24 mouse cellular contexts compared by ENCODE assay signal in genomic region chr1:53224775-53225174, GRCm38 (mm10). TPM values are rescaled to one million over a fixed set of nuclear protein-coding genes. Genes with fewer than 3 reads are reported as not detected.
"Had no signal": no experiment of that assay in that cellular context is flagged by ENCODE, and none has a peak within 500 bp of the region (broad histone marks: within the 10 kb centered on the region; RNA-seq: fewer than 3 reads in every experiment).

No protein-coding gene starts in this region.

- H3K4me2 ChIP-seq: limb, embryonic 15.5 days; liver, embryonic 12.5 days; lung, embryonic 15.5 days; midbrain, embryonic 11.5 days; stomach, embryonic 15.5 days had no signal

- DNase-seq: kidney, adult 9 months; kidney, postnatal 36 days; layer of hippocampus, adult 9-11 months; layer of hippocampus, postnatal 36 days; lung, postnatal 14 days; right cerebral cortex, postnatal 14 days; thymus, adult 2 months; thymus, postnatal 25 days had no signal

- H3K4me1 ChIP-seq: limb, embryonic 15.5 days; liver, embryonic 12.5 days; lung, embryonic 15.5 days; stomach, embryonic 15.5 days had no signal

- H3K27ac ChIP-seq: kidney, postnatal 0 days; limb, embryonic 15.5 days; liver, embryonic 12.5 days; lung, embryonic 15.5 days; macrophage; stomach, embryonic 15.5 days had no signal

- H3K9ac ChIP-seq: limb, embryonic 15.5 days; liver, embryonic 12.5 days; lung, embryonic 15.5 days; stomach, embryonic 15.5 days had no signal

- H3K27me3 ChIP-seq: limb, embryonic 15.5 days; liver, embryonic 12.5 days; lung, embryonic 15.5 days; megakaryocyte, embryonic 14.5 days; stomach, embryonic 15.5 days had no signal

- H3K4me3 ChIP-seq: limb, embryonic 15.5 days; liver, embryonic 12.5 days; lung, embryonic 15.5 days; megakaryocyte, embryonic 14.5 days; stomach, embryonic 15.5 days had no signal

- H3K9me3 ChIP-seq: limb, embryonic 15.5 days; liver, embryonic 12.5 days; lung, embryonic 15.5 days; megakaryocyte, embryonic 14.5 days; stomach, embryonic 15.5 days had no signal

- H3K36me3 ChIP-seq: limb, embryonic 15.5 days; lung, embryonic 15.5 days had no signal

- ATAC-seq: liver, embryonic 12.5 days had no signal

RNA-seq across cellular contexts. Expression of gene 1700019A02Rik, which starts 37.3 kb away (rescaled TPM):
- total RNA-seq: layer of hippocampus, postnatal 36 days; left cerebral cortex, adult 8-10 months; left cerebral cortex, postnatal 25 days; monocyte, adult 5-6 weeks; neutrophil, adult 5-6 weeks had no signal
- polyA plus RNA-seq: kidney, postnatal 0 days; limb, embryonic 11.5 days; limb, embryonic 15.5 days; liver, embryonic 12.5 days; liver, embryonic 16.5 days; lung, embryonic 15.5 days; macrophage; spleen, adult 2 months; stomach, embryonic 15.5 days; thymus, adult 2 months; urinary bladder, adult 2 months had no signal
